Mouse (Mus musculus) inflammation-experienced regulatory T-cells, adult 6 months (primary cell): Measurements from ENCODE around the gene Dgka. TPM values are rescaled to one million over a fixed set of nuclear protein-coding genes. Genes with fewer than 3 reads are reported as not detected.
"Not testable (repeated sequence)": the region's sequence is repeated elsewhere in the genome, so short reads cannot be mapped to it uniquely, and the experiment has no call there.

ENCODE experiments used
- ATAC-seq: one replicate; pipeline ENCODE4 v1.8.0; 2017
- polyA plus RNA-seq, 3 experiments: library from polyadenylated mRNA; unstranded; fragments of 100-300 nt; shearing (Covaris generic); gene quantifications; one replicate each; pipeline ENCODE4 v1.2.1; 2017

Gene Dgka
- polyA plus RNA-seq, 3 experiments from 2014 or later: 184 to 337 (median 319) TPM

DNA sequence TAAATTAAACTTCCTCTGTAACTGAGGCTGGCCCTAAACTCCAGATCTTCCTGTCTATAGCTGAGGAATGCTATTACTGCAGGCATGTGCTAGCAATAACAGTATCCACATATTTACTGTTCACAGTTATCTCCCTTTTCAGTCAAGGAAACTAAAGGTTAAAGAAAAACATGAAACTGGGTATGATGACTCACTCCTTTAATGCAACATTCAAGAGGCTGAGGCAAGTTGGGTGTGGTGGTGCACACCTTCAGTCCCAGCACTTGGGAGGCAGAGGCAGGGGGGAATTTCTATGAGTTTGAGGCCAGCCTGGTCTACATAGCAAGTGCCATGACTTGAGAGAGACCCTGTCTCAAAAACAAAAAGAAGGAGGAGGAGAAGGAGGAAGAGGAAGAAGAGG, 12.7 kb downstream of the Dgka start:
- no peak for ATAC-seq

DNA sequence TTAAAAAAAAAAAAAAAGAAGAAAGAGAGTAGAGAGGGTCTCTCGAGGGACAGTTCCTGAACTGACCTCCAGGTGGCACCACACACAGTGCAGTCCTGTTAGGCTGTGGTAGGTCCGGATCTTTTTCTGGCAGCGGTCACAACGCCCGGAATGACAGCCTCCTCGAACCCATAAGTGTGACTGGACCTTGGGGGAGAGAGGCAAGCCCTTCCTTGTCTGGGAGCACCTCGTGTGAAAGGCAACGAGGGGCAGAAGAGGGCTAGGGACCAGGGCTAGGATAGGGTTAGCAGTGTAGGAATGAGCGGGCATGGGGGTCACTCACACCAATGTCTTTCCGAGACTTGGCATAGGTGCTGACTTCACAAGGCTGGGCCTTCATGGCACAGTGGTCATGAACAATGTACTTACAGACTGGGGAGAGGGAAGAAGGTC, 13.6 kb downstream of the Dgka start:
- ATAC-seq: peak; percentile 57

GRCm38 (mm10) chr10:128728059-128728458, 16.6 kb downstream of the Dgka start:
- no peak for ATAC-seq

GRCm38 (mm10) chr10:128725466-128725865, 19.2 kb downstream of the Dgka start:
- not testable (repeated sequence) for ATAC-seq

- peak; percentile 49 for ATAC-seq
Measured at GRCm38 (mm10) chr10:128715559-128716537, 28.8 kb downstream of the Dgka start.

DNA sequence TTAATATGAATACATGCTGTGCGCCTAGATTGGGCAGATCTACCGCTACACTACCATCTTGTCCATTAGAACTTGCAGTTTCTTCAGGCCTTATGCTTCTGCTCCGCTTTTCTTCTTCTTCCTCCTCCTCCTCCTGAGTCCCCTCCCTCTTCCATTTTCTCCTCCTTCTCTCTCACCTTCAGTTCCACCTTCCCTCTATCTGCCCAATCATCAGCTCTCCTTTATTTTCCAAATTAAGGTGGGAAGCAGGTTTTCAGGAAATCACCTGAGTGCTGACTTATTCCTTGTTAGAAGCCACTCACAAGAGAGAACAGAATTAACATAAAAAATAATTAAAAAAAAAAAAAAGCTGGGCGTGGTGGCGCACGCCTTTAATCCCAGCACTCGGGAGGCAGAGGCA, 33.3 kb downstream of the Dgka start:
- ATAC-seq: not testable (repeated sequence)

DNA sequence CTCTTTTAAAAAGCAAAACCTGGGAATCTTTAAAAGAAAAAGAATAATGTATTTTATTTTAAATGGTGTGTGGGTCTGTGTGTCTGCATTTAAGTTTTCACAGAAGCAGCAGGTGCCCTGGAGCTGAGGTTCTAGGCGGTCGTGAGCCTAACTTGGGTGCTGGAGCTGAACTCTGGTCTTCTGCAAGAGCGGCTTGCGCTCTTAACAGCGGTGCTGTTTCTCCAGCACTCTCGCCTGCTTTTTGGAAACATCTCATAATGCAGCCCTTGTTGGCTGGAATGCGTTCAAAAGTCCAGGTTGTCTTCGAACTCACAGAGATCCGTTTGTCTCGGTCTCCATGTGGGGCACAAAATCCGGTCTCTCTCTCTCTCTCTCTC, 39.4 kb downstream of the Dgka start:
- ATAC-seq: peak; percentile 30

- ATAC-seq: peak; percentile 89
Measured at GRCm38 (mm10) chr10:128704491-128705316, 40.0 kb downstream of the Dgka start, which contains the start of gene Cdk2. Cdk2 (minus strand) TSS chr10:128705031.

- no peak for ATAC-seq
Measured at GRCm38 (mm10) chr10:128703895-128704294, 40.8 kb downstream of the Dgka start, which contains the start of gene Pmel. Pmel (plus strand) TSS chr10:128704195.

DNA sequence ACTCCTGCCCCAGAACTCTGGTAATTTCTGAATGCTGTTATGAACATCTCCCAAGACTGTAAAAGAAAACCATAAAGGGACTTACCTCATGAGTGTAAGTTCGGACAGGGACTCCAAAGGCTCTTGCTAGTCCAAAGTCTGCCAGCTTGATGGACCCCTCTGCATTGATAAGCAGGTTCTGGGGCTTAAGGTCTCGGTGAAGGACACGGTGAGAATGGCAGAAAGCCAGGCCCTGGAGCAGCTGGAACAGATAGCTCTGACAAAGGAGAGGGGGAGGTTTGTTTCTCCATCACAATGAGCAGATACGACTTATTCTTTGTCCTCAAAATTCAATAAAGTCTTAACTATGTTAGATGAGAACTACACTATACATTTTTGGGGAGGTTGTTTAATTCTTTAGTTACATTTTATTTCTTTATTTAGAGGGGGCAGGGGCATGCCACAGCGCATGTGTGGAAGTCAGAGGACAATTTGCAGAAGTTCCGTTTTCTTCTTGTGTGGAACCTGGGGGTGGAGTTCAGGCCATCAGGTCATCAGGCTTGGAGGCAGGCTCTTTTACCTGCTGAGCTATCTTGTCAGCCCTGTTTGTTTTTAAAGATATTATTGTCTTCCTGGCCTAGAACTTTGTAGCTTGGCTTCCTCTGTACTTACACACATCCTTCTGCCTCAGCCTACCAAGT, 42.2 kb downstream of the Dgka start:
- no peak for ATAC-seq

- no peak for ATAC-seq
Measured at GRCm38 (mm10) chr10:128700712-128701111, 43.9 kb downstream of the Dgka start.

DNA sequence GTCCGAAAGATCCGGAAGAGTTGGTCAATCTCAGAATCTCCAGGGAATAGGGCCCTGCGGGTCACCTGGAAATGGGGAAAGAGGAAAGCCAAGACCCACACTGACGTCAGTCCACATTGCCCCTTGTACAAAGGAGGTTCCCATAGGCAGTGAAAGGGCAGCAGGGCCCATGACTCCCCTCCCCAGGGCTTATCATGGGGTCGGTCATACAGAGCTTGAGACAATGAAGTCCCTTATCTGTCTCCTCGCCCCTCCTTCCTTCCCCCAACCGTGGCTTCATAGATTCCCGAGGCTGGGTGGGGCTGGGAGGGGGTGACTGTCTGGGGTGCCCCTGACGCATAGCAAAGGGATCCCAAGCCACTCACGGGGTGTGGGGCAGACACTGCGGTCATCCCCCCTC, 45.0 kb downstream of the Dgka start:
- ATAC-seq: no peak

DNA sequence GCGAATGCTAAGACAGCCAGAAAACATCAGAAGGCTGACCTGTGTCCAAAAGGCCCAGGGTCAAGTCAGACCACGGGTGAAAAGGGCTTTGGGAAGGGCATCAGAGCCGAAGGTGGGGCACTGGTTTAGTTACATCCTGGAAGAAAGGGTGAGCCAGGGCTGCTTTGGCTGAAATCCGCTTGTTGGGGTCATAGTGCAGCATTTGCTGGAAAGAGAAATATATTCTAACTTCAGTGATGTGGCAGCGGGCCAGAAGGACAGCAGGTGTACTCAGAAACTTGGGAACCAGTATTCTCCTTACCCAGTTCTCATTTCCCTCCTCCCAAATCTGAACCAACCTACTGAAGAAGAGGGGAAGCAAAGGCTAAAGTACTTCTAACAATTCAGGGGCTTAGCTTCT, 45.6 kb downstream of the Dgka start:
- ATAC-seq: no peak

- ATAC-seq: no peak
Measured at GRCm38 (mm10) chr10:128697072-128697725, 47.5 kb downstream of the Dgka start.

- ATAC-seq: peak; percentile 99
Measured at GRCm38 (mm10) chr10:128695992-128696807, 48.5 kb downstream of the Dgka start, which contains the start of gene Rab5b. Rab5b (minus strand) TSS chr10:128696264.

- no peak for ATAC-seq
Measured at GRCm38 (mm10) chr10:128695411-128695991, 49.2 kb downstream of the Dgka start.

DNA sequence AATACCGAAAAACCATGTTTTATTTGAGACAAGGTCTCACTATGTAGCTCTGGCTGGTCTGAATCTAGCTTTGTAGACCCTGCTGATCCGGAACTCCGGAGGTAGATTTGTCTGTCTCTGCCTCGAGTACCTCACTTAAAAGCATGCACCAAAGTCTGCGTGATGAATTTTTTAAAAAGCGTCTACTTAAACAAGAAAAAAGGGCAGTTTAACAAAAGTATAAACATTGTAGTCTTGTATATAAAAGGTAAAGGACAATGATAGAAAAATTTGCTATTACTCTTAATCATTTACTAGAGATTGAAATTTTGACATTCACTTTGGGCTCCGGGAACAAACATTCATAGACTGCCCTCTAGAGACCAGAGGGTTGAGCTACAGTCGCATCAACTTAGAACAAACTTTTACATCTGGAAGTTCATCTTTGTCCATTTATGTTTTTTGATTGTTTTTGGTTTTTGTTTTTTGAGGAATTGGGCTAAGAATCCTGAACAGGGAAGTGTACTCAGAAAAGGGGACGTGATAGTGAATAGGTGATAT, 70.1 kb downstream of the Dgka start:
- ATAC-seq: peak; percentile 55

GRCm38 (mm10) chr10:128673763-128674468, 70.7 kb downstream of the Dgka start, which contains the start of gene Suox:
Suox (minus strand) TSS chr10:128674073.
- ATAC-seq: peak; percentile 85

DNA sequence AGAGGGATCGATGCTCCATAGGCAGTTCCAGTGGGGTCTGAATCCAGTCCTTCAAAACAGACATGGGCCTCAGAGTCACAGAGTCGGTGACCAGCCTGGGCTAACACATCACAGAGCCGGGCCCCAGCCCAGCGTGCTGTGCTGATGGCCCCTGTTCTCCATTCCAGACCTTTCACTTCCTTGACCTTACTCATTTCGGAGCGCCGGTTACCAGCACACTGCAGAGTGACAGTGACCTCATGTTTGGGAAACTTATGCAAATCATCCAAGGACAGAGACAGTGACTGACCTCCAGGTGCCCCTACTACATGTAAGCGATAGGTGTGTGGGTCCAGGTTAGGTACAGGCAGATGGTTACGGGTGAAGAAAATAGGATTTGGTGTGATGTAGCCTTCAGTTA, 73.5 kb downstream of the Dgka start:
- no peak for ATAC-seq
